Mouse (Mus musculus): ENCODE results near the gene Scaper. TPM values are rescaled to one million over a fixed set of nuclear protein-coding genes. Genes with fewer than 3 reads are reported as not detected.

Gene Scaper
- polyA plus RNA-seq, 1 experiment from 2014 or later: 13.4 TPM

DNA sequence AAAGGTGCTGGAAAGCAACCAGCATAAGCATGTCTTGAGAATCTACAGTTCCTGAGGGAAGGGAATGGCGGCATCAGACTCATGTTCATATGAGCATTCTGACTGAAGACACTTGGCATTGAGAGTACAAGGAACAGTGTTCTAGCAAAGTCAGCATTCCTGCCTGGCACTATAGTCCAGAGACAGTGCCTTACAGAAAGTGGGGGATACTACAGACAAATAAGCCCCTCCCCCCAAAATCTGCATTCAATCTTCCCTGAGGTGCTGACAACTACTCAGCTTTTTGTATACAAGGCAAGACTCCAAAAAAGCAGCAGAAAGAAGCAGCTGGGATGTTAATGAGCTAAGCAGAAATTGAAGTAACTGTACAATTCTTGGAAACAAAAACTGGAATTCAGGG, 59.9 kb downstream of the Scaper start:
- no peak overlapping the region for H3K27ac ChIP-seq
- 0 out of 2 replicates have a peak, but pooled peaks cover 3% of the 10 kb centered on the region for H3K36me3 ChIP-seq

GRCm38 (mm10) chr9:55789442-55789841, 148.5 kb downstream of the Scaper start:
- H3K9me3 ChIP-seq: no peaks in the 10 kb centered on the region
- H3K27me3 ChIP-seq: no peaks in the 10 kb centered on the region
- no peaks in the 10 kb centered on the region for H3K4me1 ChIP-seq
- WGBS: 86% methylated on average over 8 of the region's 8 CpGs
- no peaks in the 10 kb centered on the region for H3K36me3 ChIP-seq
- no peak overlapping the region for H3K27ac ChIP-seq
- no peak for ATAC-seq (ENCODE audit: insufficient number of reproducible peaks, low FRiP score, low TSS enrichment, low read depth)
- no peak overlapping the region for H3K4me3 ChIP-seq
- no peak overlapping the region for H3K9ac ChIP-seq
- no peak overlapping the region for H3K4me2 ChIP-seq

More for the DNA sequence above, 59.9 kb downstream of the Scaper start:
- ATAC-seq (ENCODE audit: insufficient number of reproducible peaks, low FRiP score, low TSS enrichment, low read depth): no peak
- no peak overlapping the region for H3K4me2 ChIP-seq
- no peaks in the 10 kb centered on the region for H3K27me3 ChIP-seq
- H3K9ac ChIP-seq: no peak overlapping the region
- 50% methylated on average over 1 of the region's 1 CpGs for WGBS
- H3K4me1 ChIP-seq: peaks cover 5% of the 10 kb centered on the region; the same call in 1 of the 2 replicates
- no peak overlapping the region for H3K4me3 ChIP-seq
- H3K9me3 ChIP-seq: no peaks in the 10 kb centered on the region

DNA sequence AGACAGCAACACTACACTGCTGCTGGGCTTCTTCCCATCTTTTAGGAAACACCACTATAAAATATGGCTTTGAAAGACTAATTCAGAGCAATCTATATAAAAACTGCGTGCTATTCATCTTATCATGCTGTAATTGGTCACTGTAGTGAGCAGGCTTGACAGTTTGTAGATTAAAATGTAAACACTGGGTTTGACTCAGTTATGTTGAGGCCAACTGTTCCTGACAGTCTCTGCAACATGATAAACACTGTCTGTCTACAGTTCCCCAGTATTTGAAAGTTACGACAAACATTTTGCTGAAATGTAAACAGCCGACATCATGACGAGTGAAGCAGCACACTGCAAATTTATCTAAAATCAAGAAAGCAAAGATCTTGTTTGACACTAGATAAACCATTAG, 225.9 kb downstream of the Scaper start:
- no peak overlapping the region for H3K9ac ChIP-seq
- H3K4me3 ChIP-seq: no peak overlapping the region
- no peak for ATAC-seq (ENCODE audit: insufficient number of reproducible peaks, low FRiP score, low TSS enrichment, low read depth)
- H3K27ac ChIP-seq: no peak overlapping the region
- WGBS: 79% methylated on average over 4 of the region's 4 CpGs
- no peaks in the 10 kb centered on the region for H3K9me3 ChIP-seq
- no peaks in the 10 kb centered on the region for H3K36me3 ChIP-seq
- no peaks in the 10 kb centered on the region for H3K27me3 ChIP-seq
- no peaks in the 10 kb centered on the region for H3K4me1 ChIP-seq
- no peak overlapping the region for H3K4me2 ChIP-seq

DNA sequence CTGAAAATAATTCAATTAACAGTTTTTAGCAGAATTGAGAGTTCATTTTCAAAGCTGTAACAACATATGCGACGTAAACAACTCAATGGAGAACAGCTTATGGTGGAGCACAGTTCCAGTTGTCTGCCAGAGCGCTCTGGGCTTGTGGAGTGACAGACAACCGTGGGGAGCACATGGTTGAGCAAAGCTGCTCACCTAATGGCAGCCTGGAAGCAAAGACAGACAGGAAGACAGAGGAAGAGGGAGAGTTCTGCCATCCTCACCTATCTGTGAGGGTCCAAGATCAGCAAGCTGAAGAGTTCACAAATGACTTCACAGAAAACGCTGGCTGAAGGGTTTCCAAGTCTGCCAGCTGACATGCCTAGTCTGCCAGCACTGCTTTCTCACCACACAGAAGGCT, 227.4 kb downstream of the Scaper start:
- Histone ChIP-seq H3K27me3 (no peaks in the 10 kb centered on the region), H3K27ac (no peak overlapping the region), H3K4me1 (no peaks in the 10 kb centered on the region), H3K4me2 (no peak overlapping the region), H3K9ac (no peak overlapping the region), H3K36me3 (no peaks in the 10 kb centered on the region), H3K4me3 (no peak overlapping the region), H3K9me3 (no peaks in the 10 kb centered on the region)
- 83% methylated on average over 5 of the region's 5 CpGs for WGBS
- ATAC-seq (ENCODE audit: insufficient number of reproducible peaks, low FRiP score, low TSS enrichment, low read depth): no peak

GRCm38 (mm10) chr9:55706603-55707002, 231.3 kb downstream of the Scaper start:
- Histone ChIP-seq H3K4me3 (no peak overlapping the region), H3K9ac (no peak overlapping the region), H3K4me1 (no peaks in the 10 kb centered on the region), H3K27ac (no peak overlapping the region), H3K27me3 (no peaks in the 10 kb centered on the region), H3K9me3 (no peaks in the 10 kb centered on the region), H3K36me3 (no peaks in the 10 kb centered on the region), H3K4me2 (no peak overlapping the region)
- no peak for ATAC-seq (ENCODE audit: insufficient number of reproducible peaks, low FRiP score, low TSS enrichment, low read depth)
- WGBS: 62% methylated on average over 3 of the region's 3 CpGs

- H3K36me3 ChIP-seq: no peaks in the 10 kb centered on the region
- no peak overlapping the region for H3K4me2 ChIP-seq
- H3K9ac ChIP-seq: no peak overlapping the region
- no peak overlapping the region for H3K4me3 ChIP-seq
- ATAC-seq (ENCODE audit: insufficient number of reproducible peaks, low FRiP score, low TSS enrichment, low read depth): no peak
- H3K9me3 ChIP-seq: no peaks in the 10 kb centered on the region
- WGBS: 57% methylated on average over 1 of the region's 1 CpGs
- no peaks in the 10 kb centered on the region for H3K27me3 ChIP-seq
- no peaks in the 10 kb centered on the region for H3K4me1 ChIP-seq
- H3K27ac ChIP-seq: no peak overlapping the region
These were observed 242.6 kb downstream of the Scaper start for GRCm38 (mm10) chr9:55695307-55695706.

DNA sequence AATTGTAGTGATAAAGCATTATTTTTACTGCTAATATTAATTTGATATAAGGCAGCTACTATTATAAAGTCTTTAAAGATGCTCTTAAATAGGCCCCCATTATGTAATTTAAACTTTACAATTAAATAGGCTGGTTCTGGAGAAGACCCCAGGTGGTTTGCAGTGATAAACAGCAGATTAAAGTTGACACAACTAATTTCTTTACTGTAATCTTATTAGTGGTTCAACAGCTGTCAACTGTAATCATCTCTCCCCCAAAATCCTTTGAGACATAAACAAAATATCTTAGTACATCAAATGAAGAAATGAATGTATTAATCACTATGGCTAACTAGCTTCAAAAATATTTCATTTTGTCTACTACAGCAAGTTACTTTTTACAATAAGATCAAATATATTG, 260.8 kb downstream of the Scaper start:
- H3K36me3 ChIP-seq: no peaks in the 10 kb centered on the region
- no peaks in the 10 kb centered on the region for H3K9me3 ChIP-seq
- no peak overlapping the region for H3K9ac ChIP-seq
- no peak for ATAC-seq (ENCODE audit: insufficient number of reproducible peaks, low FRiP score, low TSS enrichment, low read depth)
- no peaks in the 10 kb centered on the region for H3K4me1 ChIP-seq
- H3K4me2 ChIP-seq: no peak overlapping the region
- H3K4me3 ChIP-seq: no peak overlapping the region
- H3K27me3 ChIP-seq: no peaks in the 10 kb centered on the region
- H3K27ac ChIP-seq: no peak overlapping the region

DNA sequence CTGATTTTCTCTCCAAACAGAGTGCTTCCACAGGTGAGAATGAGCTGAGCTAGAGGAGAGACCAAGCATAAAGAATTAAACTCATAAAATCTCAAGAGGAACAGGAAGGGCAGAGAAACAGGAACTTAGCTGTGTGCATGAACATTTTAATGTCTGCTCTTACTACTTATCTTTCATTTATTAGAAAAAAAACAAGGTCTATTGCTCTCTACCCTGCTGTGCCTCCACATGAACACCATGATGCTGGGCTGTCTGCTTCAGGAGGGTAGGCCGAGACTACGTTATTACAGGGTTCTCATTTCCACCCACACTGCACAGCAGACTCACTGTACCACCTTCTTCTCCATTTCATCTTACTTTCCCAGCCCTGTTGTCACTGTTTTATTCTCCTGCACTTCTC, 291.5 kb downstream of the Scaper start:
- Histone ChIP-seq H3K27me3 (no peaks in the 10 kb centered on the region), H3K27ac (no peak overlapping the region), H3K9ac (no peak overlapping the region), H3K4me2 (no peak overlapping the region), H3K4me1 (no peaks in the 10 kb centered on the region), H3K9me3 (no peaks in the 10 kb centered on the region), H3K4me3 (no peak overlapping the region), H3K36me3 (no peaks in the 10 kb centered on the region)
- ATAC-seq (ENCODE audit: insufficient number of reproducible peaks, low FRiP score, low TSS enrichment, low read depth): no peak
- 44% methylated on average over 2 of the region's 2 CpGs for WGBS

DNA sequence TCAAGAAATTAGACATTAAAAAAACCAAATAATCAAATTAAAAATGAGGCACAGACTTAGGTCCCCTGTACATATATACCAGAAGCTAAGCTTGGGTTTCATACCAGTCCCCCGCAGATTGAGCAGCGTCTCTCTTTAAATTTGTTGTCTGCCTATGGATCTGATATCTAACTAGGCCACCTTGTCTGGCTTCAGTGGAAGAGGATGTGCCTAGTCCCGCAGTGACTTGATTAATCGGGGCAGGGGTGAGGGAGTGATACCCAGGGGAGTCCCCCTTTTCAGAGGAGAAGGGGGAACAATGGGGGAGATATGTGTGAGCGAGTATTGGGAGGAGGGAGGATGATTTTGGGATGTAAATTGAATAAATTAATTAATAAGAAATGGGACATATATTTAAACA, 310.9 kb downstream of the Scaper start:
- no peak for ATAC-seq (ENCODE audit: insufficient number of reproducible peaks, low FRiP score, low TSS enrichment, low read depth)
- WGBS: 81% methylated on average over 5 of the region's 5 CpGs
- Histone ChIP-seq H3K9me3 (0 out of 2 replicates have a peak, but pooled peaks cover 6% of the 10 kb centered on the region), H3K9ac (no peak overlapping the region), H3K27ac (no peak overlapping the region), H3K4me2 (no peak overlapping the region), H3K4me1 (no peaks in the 10 kb centered on the region), H3K4me3 (no peak overlapping the region), H3K36me3 (no peaks in the 10 kb centered on the region), H3K27me3 (no peaks in the 10 kb centered on the region)

DNA sequence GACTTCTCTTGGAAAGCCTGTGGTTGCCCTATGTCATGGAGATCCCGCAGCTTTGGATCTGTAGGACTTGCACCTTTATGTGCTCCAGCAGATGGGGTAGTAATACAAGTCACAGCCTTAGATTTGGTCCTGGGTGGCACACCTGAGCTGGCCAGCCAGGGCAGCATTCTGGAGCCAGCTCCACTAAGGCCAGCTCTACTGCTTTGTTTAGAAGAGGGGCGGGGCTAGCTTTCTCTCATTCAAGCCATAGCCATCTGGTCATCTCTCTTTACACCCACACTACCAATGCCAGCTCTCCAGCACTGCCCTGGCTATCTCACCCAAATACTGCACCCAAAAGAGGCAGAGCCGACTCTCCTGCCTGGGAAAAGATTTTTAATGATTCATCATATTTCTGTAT, 323.2 kb downstream of the Scaper start:
- H3K9me3 ChIP-seq: no peaks in the 10 kb centered on the region
- no peaks in the 10 kb centered on the region for H3K36me3 ChIP-seq
- ATAC-seq (ENCODE audit: insufficient number of reproducible peaks, low FRiP score, low TSS enrichment, low read depth): no peak
- H3K4me2 ChIP-seq: no peak overlapping the region
- WGBS: 81% methylated on average over 3 of the region's 3 CpGs
- H3K4me1 ChIP-seq: no peaks in the 10 kb centered on the region
- no peaks in the 10 kb centered on the region for H3K27me3 ChIP-seq
- H3K9ac ChIP-seq: no peak overlapping the region
- no peak overlapping the region for H3K4me3 ChIP-seq
- H3K27ac ChIP-seq: no peak overlapping the region

DNA sequence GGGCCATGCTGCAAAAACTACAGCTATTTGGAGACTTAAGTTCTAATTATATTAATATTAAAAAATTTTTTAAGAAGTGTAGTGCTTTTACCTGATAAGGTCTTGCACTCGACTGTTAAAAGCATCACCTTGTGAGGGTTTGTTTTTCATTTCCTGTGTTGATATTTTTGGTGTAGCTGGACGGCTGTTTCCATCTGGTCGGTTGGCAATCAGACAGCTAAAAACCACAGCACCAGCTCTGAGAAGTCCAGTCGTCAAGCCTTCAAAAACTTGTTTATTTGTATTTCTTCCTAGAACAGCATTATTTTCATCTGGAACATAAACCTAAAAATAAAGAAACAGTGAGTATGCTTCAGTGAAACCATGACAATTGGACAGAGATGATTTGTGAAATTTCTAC, 328.2 kb downstream of the Scaper start:
- no peak overlapping the region for H3K4me3 ChIP-seq
- ATAC-seq (ENCODE audit: insufficient number of reproducible peaks, low FRiP score, low TSS enrichment, low read depth): no peak
- H3K27me3 ChIP-seq: no peaks in the 10 kb centered on the region
- H3K4me2 ChIP-seq: no peak overlapping the region
- no peaks in the 10 kb centered on the region for H3K4me1 ChIP-seq
- WGBS: 36% methylated on average over 4 of the region's 4 CpGs
- H3K36me3 ChIP-seq: no peaks in the 10 kb centered on the region
- no peak overlapping the region for H3K9ac ChIP-seq
- no peaks in the 10 kb centered on the region for H3K9me3 ChIP-seq
- no peak overlapping the region for H3K27ac ChIP-seq

DNA sequence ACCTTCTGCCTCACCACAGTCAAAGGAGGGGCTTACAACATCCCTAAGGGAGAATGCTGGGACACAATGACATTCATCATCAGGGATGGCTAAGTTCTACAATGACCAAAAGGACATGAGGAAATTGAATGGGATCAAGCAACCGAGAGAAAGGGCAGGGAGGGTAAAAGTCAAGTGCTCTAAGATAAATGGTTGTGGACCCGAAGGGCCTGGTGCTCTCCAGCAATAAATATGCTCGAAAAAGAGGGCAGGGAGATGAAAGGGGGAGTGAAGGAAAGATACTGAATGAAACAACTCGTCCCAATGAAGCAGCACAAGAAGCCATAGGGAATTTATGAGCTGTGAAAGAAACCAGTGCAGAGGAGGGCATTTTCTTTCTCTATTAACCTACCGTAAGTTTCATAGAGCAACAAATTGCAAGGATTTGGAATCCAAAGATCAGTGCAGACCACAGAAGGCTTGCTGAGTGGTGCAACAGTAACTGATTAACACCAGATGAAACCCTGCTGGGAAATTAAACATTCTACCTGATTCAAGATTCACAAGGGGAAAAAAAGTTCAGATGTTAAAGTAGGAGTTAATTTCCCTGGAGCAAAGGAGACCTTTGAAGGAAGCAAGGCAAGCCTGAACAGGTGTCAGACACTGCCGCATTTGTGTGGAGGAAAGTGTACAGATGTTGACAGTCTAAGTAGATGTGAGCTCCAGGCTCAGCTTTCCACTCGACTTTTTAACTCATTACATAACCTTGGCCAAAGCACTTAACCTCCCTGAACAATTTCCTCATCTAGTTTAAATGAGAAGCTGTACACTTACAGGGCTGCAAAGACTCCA, 329.0 kb downstream of the Scaper start:
- no peak overlapping the region for H3K9ac ChIP-seq
- no peaks in the 10 kb centered on the region for H3K27me3 ChIP-seq
- 11% methylated on average over 7 of the region's 7 CpGs for WGBS
- H3K27ac ChIP-seq: no peak overlapping the region
- no peaks in the 10 kb centered on the region for H3K4me1 ChIP-seq
- no peaks in the 10 kb centered on the region for H3K9me3 ChIP-seq
- no peak overlapping the region for H3K4me2 ChIP-seq
- no peak overlapping the region for H3K4me3 ChIP-seq
- no peaks in the 10 kb centered on the region for H3K36me3 ChIP-seq
- no peak for ATAC-seq (ENCODE audit: insufficient number of reproducible peaks, low FRiP score, low TSS enrichment, low read depth)

- no peaks in the 10 kb centered on the region for H3K4me1 ChIP-seq
- H3K9me3 ChIP-seq: no peaks in the 10 kb centered on the region
- no peak for ATAC-seq (ENCODE audit: insufficient number of reproducible peaks, low FRiP score, low TSS enrichment, low read depth)
- H3K36me3 ChIP-seq: no peaks in the 10 kb centered on the region
- no peak overlapping the region for H3K4me3 ChIP-seq
- no peak overlapping the region for H3K9ac ChIP-seq
- H3K27me3 ChIP-seq: no peaks in the 10 kb centered on the region
- no peak overlapping the region for H3K4me2 ChIP-seq
- no peak overlapping the region for H3K27ac ChIP-seq
These were observed 339.3 kb downstream of the Scaper start for GRCm38 (mm10) chr9:55598594-55598993.

Data from limb, embryonic 15.5 days (tissue).